Mouse (Mus musculus): ENCODE results near the gene Rsu1.
"Not testable (repeated sequence)": the region's sequence is repeated elsewhere in the genome, so short reads cannot be mapped to it uniquely, and the experiment has no call there.

The Rsu1 gene

DNA sequence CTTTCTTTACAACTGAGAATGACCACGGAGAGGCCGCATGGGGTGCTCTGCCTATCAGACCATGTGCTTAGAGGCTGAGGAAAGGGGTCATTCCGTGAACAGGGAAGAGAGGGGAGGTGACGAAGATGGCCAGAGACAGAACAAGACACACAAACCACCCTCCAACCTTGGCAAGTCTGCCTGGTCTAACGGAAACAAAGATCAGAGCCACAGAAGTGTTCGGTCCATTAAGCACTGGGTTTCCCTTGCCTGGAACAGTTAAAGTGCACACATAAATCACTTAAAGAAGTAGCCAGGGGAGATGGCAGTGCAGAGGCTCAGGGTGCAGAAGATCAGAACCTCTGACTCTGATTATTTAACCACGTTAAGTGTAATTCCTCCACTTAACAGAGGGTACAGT is 37.3 kb downstream of the Rsu1 start:
- in situ Hi-C loops (cut with MboI; ENCODE audit: low pct_unique_long_range_greater_than_20kb in 1 of 2, low sequenced_read_pairs in 2 of 2, unreplicated experiment in 1 of 2): loop anchor here in 1 of 2 experiments (25.0 kb wide), 1 partner anchor 522 kb away; no protein-coding TSS in a partner anchor

DNA sequence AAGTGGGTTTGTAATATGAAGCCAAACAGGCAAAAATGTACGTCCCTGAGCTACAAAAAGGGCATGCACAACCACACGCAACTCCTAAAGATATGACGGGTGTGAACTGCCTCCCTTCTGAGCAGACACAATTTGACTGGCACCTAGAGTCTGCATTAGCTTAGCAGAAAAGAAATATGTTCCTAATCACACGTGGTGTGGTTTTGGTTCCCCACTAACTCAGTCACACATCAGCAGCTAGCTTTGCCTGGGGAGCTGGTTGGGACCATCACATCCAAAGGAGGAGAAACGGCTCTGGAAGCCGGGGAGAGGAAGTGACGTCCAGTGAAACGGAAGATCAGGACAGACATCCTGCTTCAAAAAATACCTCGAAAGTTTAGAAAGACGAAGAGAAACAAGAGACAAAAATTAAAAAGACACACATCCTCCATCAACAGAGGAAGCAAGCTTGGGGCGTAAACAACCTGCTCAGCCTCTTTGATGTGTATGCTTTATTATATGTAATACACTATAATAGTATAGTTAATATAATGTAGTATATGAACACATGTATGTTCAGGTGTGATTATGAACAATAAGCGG is 37.9 kb downstream of the Rsu1 start:
- in situ Hi-C loops (cut with MboI; ENCODE audit: low pct_unique_long_range_greater_than_20kb in 1 of 2, low sequenced_read_pairs in 2 of 2, unreplicated experiment in 1 of 2): loop anchor here in 1 of 2 experiments (25.0 kb wide), 1 partner anchor 521 kb away; no protein-coding TSS in a partner anchor

DNA sequence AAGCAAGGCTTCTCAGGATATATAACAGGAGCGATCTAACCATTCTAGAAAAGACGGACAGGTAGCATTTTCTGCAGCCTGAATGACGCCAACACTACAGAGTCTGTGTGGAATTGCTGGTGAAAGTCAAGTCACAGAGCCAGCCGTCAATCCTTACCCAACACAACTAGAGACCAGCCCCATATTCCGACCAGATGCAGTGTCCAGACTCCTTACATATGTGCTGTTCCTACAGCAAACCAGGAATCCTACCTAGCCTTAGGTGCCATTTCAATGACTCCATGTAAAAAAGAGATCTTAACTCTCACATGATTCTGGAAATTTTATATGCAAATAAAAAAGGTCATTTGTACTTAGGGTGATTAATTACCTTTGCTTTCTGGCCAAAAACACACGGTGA is 38.9 kb downstream of the Rsu1 start:
- in situ Hi-C loops (cut with MboI; ENCODE audit: low pct_unique_long_range_greater_than_20kb in 1 of 2, low sequenced_read_pairs in 2 of 2, unreplicated experiment in 1 of 2): loop anchor here in 1 of 2 experiments (25.0 kb wide), 1 partner anchor 520 kb away; no protein-coding TSS in a partner anchor

DNA sequence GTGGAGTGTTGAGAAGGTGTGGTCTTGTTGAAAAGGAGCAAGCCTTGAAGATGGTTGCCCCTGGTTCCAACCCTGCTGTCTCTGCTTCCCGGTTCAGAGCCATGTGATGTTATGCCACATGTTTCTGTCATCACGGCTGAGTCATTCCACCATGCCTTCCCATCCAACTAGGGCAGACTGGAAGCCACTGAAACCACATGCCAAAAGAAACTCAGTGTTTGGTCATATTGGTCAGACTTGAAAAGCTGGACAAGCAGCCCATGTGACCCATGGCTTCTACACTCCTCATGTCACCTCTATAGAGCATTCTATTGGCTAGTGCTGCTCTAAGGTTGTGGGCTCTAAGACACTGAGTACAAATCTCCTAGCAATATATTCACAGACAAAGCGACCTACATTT is 41.5 kb downstream of the Rsu1 start:
- in situ Hi-C loops (cut with MboI; ENCODE audit: low pct_unique_long_range_greater_than_20kb in 1 of 2, low sequenced_read_pairs in 2 of 2, unreplicated experiment in 1 of 2): loop anchor here in 1 of 2 experiments (25.0 kb wide), 1 partner anchor 517 kb away; no protein-coding TSS in a partner anchor

DNA sequence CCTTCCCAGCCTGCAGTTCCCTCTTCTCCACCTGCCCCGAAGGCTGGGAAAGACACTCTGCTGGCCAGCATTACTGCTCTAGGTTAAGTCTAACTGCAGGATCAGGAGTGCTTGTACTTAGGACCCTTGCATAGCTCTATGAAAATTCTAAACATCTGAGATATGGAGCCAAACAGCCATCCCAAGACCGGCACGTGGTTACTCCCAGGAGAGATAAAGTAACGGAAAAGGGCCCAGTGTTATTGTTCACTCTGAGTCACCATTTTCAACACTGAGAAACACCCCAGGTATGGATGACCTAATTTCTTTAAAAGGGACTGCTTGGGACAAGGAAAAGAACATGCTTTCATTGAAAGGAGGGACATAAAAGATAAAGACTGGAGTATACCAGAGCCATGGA is 45.2 kb downstream of the Rsu1 start:
- in situ Hi-C loops (cut with MboI; ENCODE audit: low pct_unique_long_range_greater_than_20kb in 1 of 2, low sequenced_read_pairs in 2 of 2, unreplicated experiment in 1 of 2): loop anchor here in 1 of 2 experiments (25.0 kb wide), 1 partner anchor 514 kb away; no protein-coding TSS in a partner anchor

DNA sequence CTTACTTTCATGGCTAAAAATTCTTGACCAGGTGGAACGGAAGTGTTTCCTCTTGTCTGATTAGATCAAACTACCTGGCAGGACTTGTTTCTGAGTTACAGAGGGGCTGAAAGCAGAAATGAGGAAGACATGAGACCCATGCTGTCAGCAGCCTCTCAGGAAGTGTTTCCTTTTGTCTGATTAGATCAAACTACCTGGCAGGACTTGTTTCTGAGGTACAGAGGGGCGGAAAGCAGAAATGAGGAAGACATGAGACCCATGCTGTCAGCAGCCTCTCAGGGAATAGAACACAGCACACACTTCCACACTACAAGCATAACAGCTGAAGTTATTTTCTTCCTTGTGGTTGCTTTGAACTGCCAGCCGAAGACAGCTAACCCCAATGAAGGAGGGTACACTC is 46.7 kb downstream of the Rsu1 start:
- in situ Hi-C loops (cut with MboI; ENCODE audit: low pct_unique_long_range_greater_than_20kb in 1 of 2, low sequenced_read_pairs in 2 of 2, unreplicated experiment in 1 of 2): no loop called here

DNA sequence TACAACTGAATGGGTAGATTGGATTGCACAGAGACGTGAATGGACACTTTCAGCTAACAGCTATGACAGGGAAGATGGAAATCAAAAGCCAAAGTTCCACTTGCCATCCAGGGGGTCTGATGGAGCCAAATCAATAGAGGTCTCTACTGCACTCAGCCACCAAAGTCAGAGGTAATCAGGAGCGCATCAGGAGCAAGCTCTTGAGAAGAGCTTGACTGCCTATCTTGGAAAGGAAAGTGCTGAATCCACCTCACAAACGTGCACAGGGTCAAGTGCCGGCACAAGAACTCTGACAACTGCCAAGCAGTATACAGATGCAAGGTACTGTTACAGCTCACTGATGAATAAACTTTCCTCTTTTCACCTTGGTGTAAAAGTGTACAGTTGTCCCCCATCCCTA is 47.8 kb downstream of the Rsu1 start:
- in situ Hi-C loops (cut with MboI; ENCODE audit: low pct_unique_long_range_greater_than_20kb in 1 of 2, low sequenced_read_pairs in 2 of 2, unreplicated experiment in 1 of 2): no loop called here

DNA sequence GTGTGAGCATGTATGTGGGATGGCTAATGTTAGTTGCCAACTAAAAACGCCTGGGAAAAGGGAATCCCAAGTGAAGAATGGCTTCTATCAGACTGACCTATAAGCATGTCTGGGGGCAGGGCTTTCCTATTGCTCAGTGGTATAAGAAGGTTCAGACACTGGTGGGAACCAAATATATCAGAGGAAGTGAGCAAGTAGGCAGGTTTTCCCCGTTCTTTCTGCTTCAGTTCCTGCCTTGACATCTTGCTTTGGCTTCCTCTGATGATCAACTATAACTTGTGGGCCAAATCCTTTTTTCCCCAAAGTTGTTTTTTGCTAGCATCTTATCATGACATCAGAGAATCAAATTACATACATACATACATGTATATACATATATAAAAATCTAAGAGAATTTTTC is 51.1 kb downstream of the Rsu1 start:
- in situ Hi-C loops (cut with MboI; ENCODE audit: low pct_unique_long_range_greater_than_20kb in 1 of 2, low sequenced_read_pairs in 2 of 2, unreplicated experiment in 1 of 2): no loop called here

DNA sequence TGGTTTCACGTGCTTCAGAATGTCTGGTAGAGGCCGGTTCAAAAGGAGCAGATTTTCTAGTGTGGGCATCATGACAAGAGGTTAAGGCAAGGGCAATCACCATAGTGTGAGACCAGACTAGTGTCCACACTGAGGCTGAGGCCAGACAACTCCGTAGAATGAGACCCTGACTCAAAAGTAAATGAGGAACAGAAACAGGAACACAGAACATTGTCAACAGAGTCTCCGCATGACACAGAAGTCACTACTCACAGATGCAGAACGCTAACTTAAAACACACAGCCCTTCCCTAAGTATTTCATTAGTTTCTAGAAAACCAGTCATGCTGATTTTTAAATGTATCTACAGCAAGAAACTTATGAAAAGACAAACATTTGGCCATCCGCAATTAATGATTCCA is 53.1 kb downstream of the Rsu1 start:
- in situ Hi-C loops (cut with MboI; ENCODE audit: low pct_unique_long_range_greater_than_20kb in 1 of 2, low sequenced_read_pairs in 2 of 2, unreplicated experiment in 1 of 2): no loop called here

DNA sequence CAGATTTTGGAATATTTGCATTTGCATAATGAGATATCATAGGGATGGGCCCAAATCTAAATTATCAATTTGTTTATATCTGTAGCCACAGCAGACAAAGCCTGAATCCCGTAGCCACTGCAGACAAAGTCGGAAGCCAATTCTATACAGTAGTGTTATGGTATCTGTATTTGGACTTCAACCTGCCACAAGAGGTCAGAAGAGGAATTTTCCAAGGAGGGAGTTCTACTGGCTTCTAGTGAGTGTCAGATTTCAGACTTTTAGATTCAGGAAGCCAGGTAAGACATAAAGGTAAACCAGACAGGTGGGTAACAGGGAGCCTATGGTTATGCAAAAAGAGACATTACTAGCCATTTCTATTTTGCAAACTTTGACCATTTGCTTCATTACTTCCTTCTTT is 64.4 kb downstream of the Rsu1 start:
- in situ Hi-C loops (cut with MboI; ENCODE audit: low pct_unique_long_range_greater_than_20kb in 1 of 2, low sequenced_read_pairs in 2 of 2, unreplicated experiment in 1 of 2): no loop called here

DNA sequence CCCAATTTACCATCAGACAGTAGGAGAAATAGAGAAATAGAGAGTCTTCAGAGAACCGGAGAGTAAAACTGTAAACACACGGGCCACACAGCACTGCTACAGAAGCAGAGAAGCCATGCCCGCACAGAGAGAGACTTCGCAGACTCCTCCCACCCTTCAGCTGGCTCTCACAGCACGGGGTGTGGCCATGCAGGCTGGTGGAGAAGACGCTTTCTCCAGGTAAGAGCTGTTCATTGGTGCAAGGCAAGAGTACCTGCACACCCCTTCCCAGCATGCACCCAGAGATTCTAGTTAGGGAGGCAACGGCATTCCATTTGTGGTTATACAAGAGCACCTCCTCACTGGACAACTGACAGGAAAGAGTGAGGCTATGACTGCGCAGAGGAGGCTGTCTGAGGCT is 64.8 kb downstream of the Rsu1 start:
- in situ Hi-C loops (cut with MboI; ENCODE audit: low pct_unique_long_range_greater_than_20kb in 1 of 2, low sequenced_read_pairs in 2 of 2, unreplicated experiment in 1 of 2): no loop called here

DNA sequence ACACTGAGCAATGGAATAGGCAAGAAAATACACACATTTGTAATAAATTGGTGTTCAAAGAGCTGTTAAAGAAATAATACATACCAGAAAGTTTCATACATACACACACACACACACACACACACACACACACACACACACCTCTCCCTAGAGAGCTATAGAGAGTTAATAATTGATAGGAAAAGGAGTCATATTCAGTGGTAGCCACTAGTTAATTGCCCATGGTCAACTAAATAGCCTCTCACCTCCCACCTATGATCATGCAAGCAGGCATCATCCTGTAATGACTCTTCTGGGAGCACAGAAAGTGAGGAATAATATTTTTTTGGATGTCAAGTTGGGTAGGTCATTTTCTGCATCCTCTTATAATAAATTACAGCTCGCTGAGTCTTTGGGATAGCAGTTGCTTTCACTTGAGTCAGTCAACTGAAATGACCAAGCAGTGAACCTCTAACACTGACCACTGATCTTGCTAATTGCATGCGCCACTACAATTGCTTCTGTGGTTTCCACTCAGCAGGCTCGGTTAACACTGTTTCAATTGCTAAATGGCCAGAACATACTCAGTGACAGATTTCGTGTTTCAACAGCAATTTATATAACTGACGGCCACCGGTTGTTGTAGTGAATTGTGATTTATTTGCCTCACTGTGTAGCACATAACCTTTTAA is 68.3 kb downstream of the Rsu1 start:
- in situ Hi-C loops (cut with MboI; ENCODE audit: low pct_unique_long_range_greater_than_20kb in 1 of 2, low sequenced_read_pairs in 2 of 2, unreplicated experiment in 1 of 2): no loop called here

DNA sequence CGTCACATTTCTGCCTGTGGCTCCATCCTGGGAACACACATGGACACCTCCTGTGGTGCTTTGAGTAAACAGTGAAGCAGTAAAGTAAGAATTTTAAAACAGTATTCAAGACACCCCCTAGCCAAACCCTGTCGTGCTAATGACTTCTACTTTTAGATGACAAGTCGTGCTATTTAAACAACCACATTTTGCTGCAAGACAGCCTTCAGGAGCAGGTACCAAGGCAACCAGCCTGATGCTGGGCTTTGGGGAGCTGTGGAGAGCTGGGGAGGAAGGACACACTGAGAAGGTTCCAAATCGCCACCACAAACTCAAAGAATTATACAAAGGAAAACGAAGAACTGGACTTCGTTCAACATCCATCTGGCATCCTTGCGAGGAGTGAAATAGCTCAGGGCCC is 71.5 kb downstream of the Rsu1 start:
- in situ Hi-C loops (cut with MboI; ENCODE audit: low pct_unique_long_range_greater_than_20kb in 1 of 2, low sequenced_read_pairs in 2 of 2, unreplicated experiment in 1 of 2): no loop called here

DNA sequence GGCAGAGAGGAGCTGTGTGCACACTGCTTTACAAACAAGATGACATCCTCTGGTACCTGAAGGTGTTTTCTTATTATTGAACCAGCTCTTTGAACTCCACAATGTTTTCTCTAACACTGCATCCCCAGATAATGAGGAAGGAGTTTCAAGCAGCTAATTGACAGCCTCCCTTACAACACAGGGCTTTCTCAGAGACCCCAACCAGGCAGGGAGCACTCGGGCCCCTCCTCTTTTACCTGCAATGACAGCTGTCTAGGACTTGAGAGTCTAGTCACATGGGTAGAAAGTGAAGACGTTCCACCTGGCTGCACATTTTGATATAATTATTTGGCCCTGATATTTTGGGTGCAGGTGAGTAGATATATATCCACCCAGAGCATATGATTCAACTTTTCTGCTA is 72.2 kb downstream of the Rsu1 start:
- in situ Hi-C loops (cut with MboI; ENCODE audit: low pct_unique_long_range_greater_than_20kb in 1 of 2, low sequenced_read_pairs in 2 of 2, unreplicated experiment in 1 of 2): no loop called here

DNA sequence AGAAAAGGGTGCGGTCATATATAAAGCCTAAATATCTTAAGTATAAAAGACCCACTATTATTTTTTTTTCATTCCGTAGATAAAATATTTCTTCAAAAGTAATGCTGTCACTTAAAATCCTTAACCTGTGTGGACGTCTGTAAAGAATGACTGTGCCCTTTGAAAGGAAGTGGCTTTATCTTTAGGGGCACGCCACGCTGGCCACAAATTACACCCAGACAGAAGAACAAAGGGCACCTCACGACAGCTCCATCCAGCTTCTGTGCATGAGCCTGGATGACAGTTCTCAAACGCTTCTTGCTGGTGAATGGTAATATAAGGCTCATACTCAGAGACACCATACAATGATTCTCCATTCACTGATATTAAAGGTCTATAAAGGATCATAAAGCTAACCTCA is 75.7 kb downstream of the Rsu1 start:
- in situ Hi-C loops (cut with MboI; ENCODE audit: low pct_unique_long_range_greater_than_20kb in 1 of 2, low sequenced_read_pairs in 2 of 2, unreplicated experiment in 1 of 2): no loop called here

DNA sequence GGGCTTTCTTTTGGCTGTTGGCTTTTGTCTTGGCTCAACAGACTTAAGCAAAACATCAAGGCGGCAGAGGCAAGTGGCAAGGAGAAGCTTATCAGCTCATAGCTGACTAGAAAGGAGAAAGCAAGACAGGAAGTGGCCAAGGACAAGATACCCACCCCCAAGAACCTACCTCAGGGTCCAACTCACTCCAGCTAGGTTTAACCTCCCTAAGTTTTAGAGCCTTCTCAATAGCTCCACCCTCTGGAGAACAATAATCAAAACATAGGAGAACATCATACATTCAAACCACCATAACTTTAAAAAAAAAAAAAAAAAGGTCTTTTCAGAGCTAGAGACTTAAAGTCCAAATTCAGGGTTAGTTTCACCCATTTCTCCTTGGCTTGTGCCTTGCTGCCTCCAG is 79.1 kb downstream of the Rsu1 start:
- in situ Hi-C loops (cut with MboI; ENCODE audit: low pct_unique_long_range_greater_than_20kb in 1 of 2, low sequenced_read_pairs in 2 of 2, unreplicated experiment in 1 of 2): no loop called here

DNA sequence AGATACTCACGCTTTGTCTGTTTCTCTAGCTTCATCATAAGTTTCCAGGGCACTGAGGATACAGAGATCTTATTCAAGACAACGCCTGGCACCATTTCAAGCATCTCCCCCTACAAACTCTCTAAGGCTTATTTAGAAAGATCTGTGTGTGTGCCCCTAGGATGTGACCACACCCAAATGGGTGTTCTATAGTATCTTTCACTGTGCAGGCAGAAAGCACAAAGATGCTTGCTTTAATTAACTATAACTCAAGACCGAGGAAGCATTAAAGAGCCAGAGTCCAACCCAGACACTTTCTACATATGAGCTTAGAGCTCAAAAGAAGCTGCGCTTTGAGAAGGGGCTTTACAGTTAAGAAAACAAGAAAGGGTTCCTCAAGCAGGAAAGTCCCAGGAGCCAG is 80.4 kb downstream of the Rsu1 start:
- in situ Hi-C loops (cut with MboI; ENCODE audit: low pct_unique_long_range_greater_than_20kb in 1 of 2, low sequenced_read_pairs in 2 of 2, unreplicated experiment in 1 of 2): no loop called here

DNA sequence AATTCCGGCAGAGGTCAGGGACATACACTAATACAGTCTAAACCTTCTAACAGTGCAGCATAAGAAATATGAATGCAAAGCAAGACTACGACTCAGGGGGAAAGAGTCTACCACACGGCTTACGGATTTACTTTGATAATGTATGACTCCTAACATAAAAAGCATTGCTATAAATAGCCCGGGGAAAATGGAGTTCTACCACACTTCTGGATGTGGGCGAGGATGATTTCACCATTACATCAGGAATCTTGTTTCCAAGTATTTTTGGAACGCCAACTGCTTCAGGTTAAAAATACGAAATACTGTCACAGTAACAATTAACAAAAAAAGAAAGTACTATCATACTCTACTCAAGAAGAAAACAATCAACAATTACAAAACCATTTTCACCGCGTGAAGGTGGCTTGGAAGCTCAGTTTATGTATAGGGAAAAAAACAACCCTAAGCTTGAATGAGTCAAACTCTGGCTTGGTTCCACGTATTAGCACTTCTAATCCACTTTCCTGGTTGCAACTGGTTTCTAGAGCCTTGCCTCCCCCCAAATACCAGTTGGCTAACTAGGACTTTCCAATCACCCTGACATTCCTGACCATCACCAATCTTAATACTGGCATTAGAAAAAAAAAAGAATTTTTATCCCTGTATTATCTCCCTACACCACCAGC is 82.3 kb downstream of the Rsu1 start:
- in situ Hi-C loops (cut with MboI; ENCODE audit: low pct_unique_long_range_greater_than_20kb in 1 of 2, low sequenced_read_pairs in 2 of 2, unreplicated experiment in 1 of 2): no loop called here

DNA sequence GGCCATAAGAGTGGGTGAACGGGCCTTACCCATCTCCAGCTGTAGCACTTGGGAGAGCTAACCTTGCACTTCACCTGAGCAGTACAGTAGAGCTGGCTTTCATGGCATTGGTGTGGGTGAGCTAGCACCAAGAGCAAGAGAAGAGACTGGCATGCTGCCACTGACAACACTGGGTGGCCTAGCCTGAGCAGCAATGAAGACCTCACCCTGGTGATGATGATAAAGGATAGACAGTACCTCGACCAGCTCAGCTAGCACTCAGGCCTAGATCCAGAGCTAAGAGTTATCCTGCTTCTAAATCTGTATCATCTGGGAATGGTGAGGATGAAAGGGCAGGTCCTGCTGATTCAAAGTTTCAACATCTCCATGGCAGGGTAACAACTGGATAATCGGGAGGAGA is 88.1 kb downstream of the Rsu1 start:
- in situ Hi-C loops (cut with MboI; ENCODE audit: low pct_unique_long_range_greater_than_20kb in 1 of 2, low sequenced_read_pairs in 2 of 2, unreplicated experiment in 1 of 2): no loop called here

DNA sequence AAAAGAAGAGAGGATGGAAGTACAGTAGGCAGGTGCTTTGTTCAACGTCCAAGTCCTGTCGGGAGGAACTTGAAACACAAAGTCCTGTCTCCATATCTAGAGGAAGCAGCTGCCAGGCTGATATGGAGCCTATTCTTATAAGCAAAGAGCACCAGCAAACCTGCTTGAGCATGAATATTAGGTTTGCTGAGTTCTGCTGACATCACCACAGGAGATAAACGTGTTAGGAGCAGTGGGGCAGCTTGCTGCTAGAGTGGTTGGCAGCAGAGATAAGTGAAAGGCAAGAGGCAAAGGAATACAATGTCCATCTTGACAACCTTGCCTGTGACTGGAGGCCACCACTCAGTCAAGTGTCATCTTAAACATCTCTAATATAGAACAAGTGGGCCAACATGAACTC is 89.3 kb downstream of the Rsu1 start:
- in situ Hi-C loops (cut with MboI; ENCODE audit: low pct_unique_long_range_greater_than_20kb in 1 of 2, low sequenced_read_pairs in 2 of 2, unreplicated experiment in 1 of 2): not testable (repeated sequence)

All from mouse embryonic stem cell (cell line).